Mouse (Mus musculus) MEL (cell line): ENCODE measurements at regions not wholly inside any gene's neighbourhood (a gene's known extent, or its start where the extent isn't known, plus 50 kb on each side); places are given as distances from the start of the nearest gene placed in this dataset.
A peak's percentile ranks its signal among the peaks of the same experiment; 100 is the strongest.

Experiments
- DNase-seq: peaks from one replicate; pipeline ENCODE4 v3.0.0; 2011; ENCODE audit warnings: low read depth, low spot score
- H3K27ac ChIP-seq: 2 replicates; pipeline ENCODE4 v1.5.1; 2012; ENCODE audit warnings: low read depth, mild to moderate bottlenecking, control low read depth, low read length, moderate library complexity; ENCODE audit not compliant: control insufficient read depth
- H3K27me3 ChIP-seq, 2 experiments: fragments of 150-350 bp in 1 of 2; sonication (generic) in 1 of 2; 2 replicates each; pipeline ENCODE4 v1.6.1; 2012; ENCODE audit warnings: low read length in 2 of 2, mild to moderate bottlenecking in 2 of 2, improper control_type of control experiment in 1 of 2, moderate library complexity in 1 of 2; ENCODE audit not compliant: insufficient read depth in 2 of 2, control insufficient read depth in 1 of 2
- H3K36me3 ChIP-seq, 2 experiments: 2 replicates each; pipeline ENCODE4 v1.6.1; 2012 to 2014; ENCODE audit warnings: low read length in 2 of 2, improper control_type of control experiment in 1 of 2, inconsistent platforms in 1 of 2, mild to moderate bottlenecking in 1 of 2; ENCODE audit not compliant: insufficient read depth in 2 of 2, control insufficient read depth in 1 of 2
- H3K4me1 ChIP-seq, 2 experiments: fragments of 150-350 bp in 1 of 2; sonication (generic) in 1 of 2; 2 replicates each; pipeline ENCODE4 v1.6.1; 2012; ENCODE audit warnings: low read length in 2 of 2, improper control_type of control experiment in 1 of 2, mild to moderate bottlenecking in 1 of 2; ENCODE audit not compliant: insufficient read depth in 2 of 2, control insufficient read depth in 1 of 2
- H3K4me3 ChIP-seq, 2 experiments: fragments of 150-350 bp in 1 of 2; sonication (generic) in 1 of 2; 2 replicates each; pipeline ENCODE4 v1.5.1; 2012; ENCODE audit warnings: low read depth in 2 of 2, low read length in 2 of 2, mild to moderate bottlenecking in 2 of 2, moderate library complexity in 2 of 2, control low read depth in 1 of 2, improper control_type of control experiment in 1 of 2; ENCODE audit not compliant: control insufficient read depth in 1 of 2, insufficient read depth in 1 of 2
- H3K79me2 ChIP-seq: 2 replicates; pipeline ENCODE4 v1.6.1; 2012; ENCODE audit warnings: mild to moderate bottlenecking, low read length, moderate library complexity; ENCODE audit not compliant: control insufficient read depth, poor library complexity, insufficient read depth
- H3K9ac ChIP-seq: 2 replicates; pipeline ENCODE4 v1.6.1; 2012; ENCODE audit warnings: low read depth, mild to moderate bottlenecking, control low read depth, low read length, moderate library complexity; ENCODE audit not compliant: control insufficient read depth, poor library complexity, severe bottlenecking
- H3K9me3 ChIP-seq: fragments of 150-350 bp; sonication (generic); replicated peaks from 2 replicates; pipeline ENCODE4 v1.6.1; 2012; ENCODE audit warnings: mild to moderate bottlenecking, low read length, improper control_type of control experiment, moderate library complexity; ENCODE audit not compliant: insufficient read depth
- BHLHE40 ChIP-seq: IDR thresholded peaks from 2 replicates; pipeline ENCODE4 v1.6.1; 2012; ENCODE audit warnings: low read depth, mild to moderate bottlenecking, inconsistent platforms, low read length, improper control_type of control experiment, borderline replicate concordance
- CTCF ChIP-seq, 3 experiments: IDR thresholded peaks in 2 of 3; conservative IDR thresholded peaks in 1 of 3; 2 replicates each; pipeline ENCODE4 v1.5.1; 2011 to 2012; ENCODE audit warnings: low read length in 3 of 3, low read depth in 2 of 3, mild to moderate bottlenecking in 2 of 3, improper control_type of control experiment in 1 of 3, inconsistent platforms in 1 of 3, mixed read lengths in 1 of 3, moderate library complexity in 1 of 3; ENCODE audit not compliant: control insufficient read depth in 1 of 3, insufficient read depth in 1 of 3, poor library complexity in 1 of 3, severe bottlenecking in 1 of 3
- E2F4 ChIP-seq: IDR thresholded peaks from 2 replicates; pipeline ENCODE4 v1.6.1; 2011; ENCODE audit warnings: low read depth, low read length, improper control_type of control experiment, borderline replicate concordance
- ETS1 ChIP-seq: IDR thresholded peaks from 2 replicates; pipeline ENCODE4 v1.6.1; 2012; ENCODE audit warnings: low read depth, mild to moderate bottlenecking, inconsistent platforms, low read length, improper control_type of control experiment, moderate library complexity
- GABPA ChIP-seq: IDR thresholded peaks from 2 replicates; pipeline ENCODE4 v1.6.1; 2012; ENCODE audit warnings: low read depth, mild to moderate bottlenecking, inconsistent platforms, low read length, improper control_type of control experiment, moderate library complexity
- JUND ChIP-seq: IDR thresholded peaks from 2 replicates; pipeline ENCODE4 v1.6.1; 2011; ENCODE audit warnings: low read depth, mild to moderate bottlenecking, improper control_type of control experiment, low read length
- MAX ChIP-seq: IDR thresholded peaks from 2 replicates; pipeline ENCODE4 v1.6.1; 2011; ENCODE audit warnings: low read length, improper control_type of control experiment
- MXI1 ChIP-seq: IDR thresholded peaks from 2 replicates; pipeline ENCODE4 v1.6.1; 2011; ENCODE audit warnings: mild to moderate bottlenecking, low read depth, low read length, improper control_type of control experiment
- NELFE ChIP-seq: IDR thresholded peaks from 2 replicates; pipeline ENCODE4 v1.6.1; 2011; ENCODE audit warnings: low read depth, low read length, improper control_type of control experiment
- NRF1 ChIP-seq: IDR thresholded peaks from 2 replicates; pipeline ENCODE4 v1.6.1; 2014; ENCODE audit warnings: low read depth, mild to moderate bottlenecking, inconsistent platforms, low read length, improper control_type of control experiment, moderate library complexity; ENCODE audit not compliant: poor library complexity, insufficient read depth, severe bottlenecking
- POLR2A ChIP-seq, 2 experiments: IDR thresholded peaks; 2 replicates each; pipeline ENCODE4 v1.6.1; 2011 to 2012; ENCODE audit warnings: low read length in 2 of 2, mild to moderate bottlenecking in 2 of 2, control low read depth in 1 of 2, improper control_type of control experiment in 1 of 2, low read depth in 1 of 2, moderate library complexity in 1 of 2; ENCODE audit not compliant: control insufficient read depth in 1 of 2, insufficient read depth in 1 of 2, poor library complexity in 1 of 2
- POLR2AphosphoS2 ChIP-seq: IDR thresholded peaks from 2 replicates; pipeline ENCODE4 v1.6.1; 2011; ENCODE audit warnings: low read length, improper control_type of control experiment
- RAD21 ChIP-seq: IDR thresholded peaks from 2 replicates; pipeline ENCODE4 v1.6.1; 2011; ENCODE audit warnings: mild to moderate bottlenecking, low read depth, low read length, improper control_type of control experiment
- TAL1 ChIP-seq: IDR thresholded peaks from 2 replicates; pipeline ENCODE4 v1.6.1; 2012; ENCODE audit warnings: mild to moderate bottlenecking, inconsistent platforms, low read length, moderate library complexity, mixed read lengths
- TBP ChIP-seq: IDR thresholded peaks from 2 replicates; pipeline ENCODE4 v1.8.0; 2011; ENCODE audit warnings: low read depth, low read length, improper control_type of control experiment
- TCF12 ChIP-seq: IDR thresholded peaks from 2 replicates; pipeline ENCODE4 v1.6.1; 2014; ENCODE audit warnings: low read depth, mild to moderate bottlenecking, inconsistent platforms, low read length, improper control_type of control experiment, moderate library complexity
- USF1 ChIP-seq: IDR thresholded peaks from 2 replicates; pipeline ENCODE4 v1.6.1; 2014; ENCODE audit warnings: low read depth, mild to moderate bottlenecking, inconsistent platforms, low read length, improper control_type of control experiment, moderate library complexity
- USF2 ChIP-seq, 2 experiments: IDR thresholded peaks; 2 replicates each; pipeline ENCODE4 v1.6.1; 2011 to 2012; ENCODE audit warnings: improper control_type of control experiment in 2 of 2, low read length in 2 of 2, borderline replicate concordance in 1 of 2, inconsistent platforms in 1 of 2, low read depth in 1 of 2, mild to moderate bottlenecking in 1 of 2; ENCODE audit not compliant: insufficient read depth in 1 of 2
- ZMIZ1 ChIP-seq: IDR thresholded peaks from 2 replicates; pipeline ENCODE4 v1.6.1; 2012; ENCODE audit warnings: low read depth, mild to moderate bottlenecking, inconsistent platforms, low read length, improper control_type of control experiment, moderate library complexity

GRCm38 (mm10) chr5:91849114-91849513, 113.8 kb downstream of the Rchy1 start:
- DNase-seq, result peak; percentile 74
- Histone ChIP-seq H3K4me3 (peak overlapping the region; percentile 78 to 89), H3K79me2 (peaks cover 38% of the 10 kb centered on the region), H3K27ac (peak overlapping the region; percentile 99), H3K9ac (peak overlapping the region; percentile 90), H3K36me3 (peaks cover 0 to 65% of the 10 kb centered on the region in 2 experiments; a peak in 3 of 4 replicates), H3K27me3 (no peaks in the 10 kb centered on the region), H3K4me1 (peaks cover 5 to 50% of the 10 kb centered on the region in 2 experiments), H3K9me3 (no peaks in the 10 kb centered on the region)
- TF ChIP-seq USF2 (IDR thresholded peaks at IDR 0.05; ENCODE audit: borderline replicate concordance in 1 of 2, insufficient read depth in 1 of 2, low read depth in 1 of 2, low read length in 2 of 2) (0 out of 4 replicates have a peak, but pooled peaks of 1 of the 2 experiments have one; percentile 31), GABPA (no peak), TAL1 (no peak), USF1 (peak; percentile 87), POLR2AphosphoS2 (peak; percentile 42; the same call in 1 of the 2 replicates), E2F4 (no peak), CTCF (IDR thresholded peaks at IDR 0.05 in 2 of 3, conservative IDR thresholded peaks at IDR 0.05 in 1 of 3; ENCODE audit: control insufficient read depth in 1 of 3, insufficient read depth in 1 of 3, low read depth in 2 of 3, low read length in 3 of 3, poor library complexity in 1 of 3, severe bottlenecking in 1 of 3) (no peak), MAX (no peak), TCF12 (0 out of 2 replicates have a peak, but pooled peaks have one; percentile 5), BHLHE40 (peak; percentile 87), ZMIZ1 (0 out of 2 replicates have a peak, but pooled peaks have one; percentile 76), POLR2A (IDR thresholded peaks at IDR 0.05; ENCODE audit: control insufficient read depth in 1 of 2, insufficient read depth in 1 of 2, low read depth in 1 of 2, low read length in 2 of 2, poor library complexity in 1 of 2) (peak; percentile 46 to 77; a peak in 3 of 4 replicates), TBP (peak; percentile 69; the same call in 1 of the 2 replicates), NELFE (peak; percentile 48; the same call in 1 of the 2 replicates), ETS1 (peak; percentile 33; the same call in 1 of the 2 replicates), JUND (no peak)

DNA sequence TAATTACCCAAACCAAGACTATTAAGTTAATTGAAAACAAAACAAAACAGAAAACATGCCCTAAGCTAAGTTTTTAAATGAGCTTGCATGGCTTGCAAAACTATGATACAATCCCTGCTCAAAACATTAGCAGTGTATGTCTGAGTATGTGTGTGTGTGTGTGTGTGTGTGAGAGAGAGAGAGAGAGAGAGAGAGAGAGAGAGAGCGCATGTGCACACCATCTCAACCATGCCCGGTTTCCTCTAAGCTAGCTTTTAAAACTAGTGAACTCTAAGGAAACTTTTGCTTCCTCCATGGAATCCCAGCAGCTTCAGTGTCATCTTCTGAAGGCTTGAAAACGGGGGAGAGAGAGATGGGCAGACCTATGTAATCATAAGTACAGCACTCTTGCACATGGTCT, 114.3 kb downstream of the Rchy1 start:
- Histone ChIP-seq H3K4me1 (peaks cover 5 to 48% of the 10 kb centered on the region in 2 experiments), H3K4me3 (peak overlapping the region; percentile 78 to 89)

More for the DNA sequence above, 114.3 kb downstream of the Rchy1 start:
- TF ChIP-seq MXI1, result peak; percentile 19; the same call in 1 of the 2 replicates
- TF ChIP-seq ETS1, result 0 out of 2 replicates have a peak, but pooled peaks have one; percentile 19
- TF ChIP-seq TCF12, result 0 out of 2 replicates have a peak, but pooled peaks have one; percentile 4
- peak; percentile 88 for TF ChIP-seq JUND
- TF ChIP-seq MAX, result peak; percentile 12; the same call in 1 of the 2 replicates
- peak; percentile 51 for TF ChIP-seq NRF1
- TF ChIP-seq TAL1, result no peak
- TF ChIP-seq RAD21, result no peak
- TF ChIP-seq, all 39 proteins: peak for 6
- Histone ChIP-seq H3K9ac (peak overlapping the region; percentile 90), H3K9me3 (no peaks in the 10 kb centered on the region), H3K27me3 (no peaks in the 10 kb centered on the region), H3K79me2 (peaks cover 38% of the 10 kb centered on the region), H3K36me3 (peaks cover 0 to 62% of the 10 kb centered on the region in 2 experiments; a peak in 3 of 4 replicates), H3K27ac (peak overlapping the region; percentile 99)
- peak; percentile 58 for DNase-seq
